Mouse (Mus musculus): ENCODE measurements around the gene Gm49342. TPM values are rescaled to one million over a fixed set of nuclear protein-coding genes. Genes with fewer than 3 reads are reported as not detected.
"Not testable (repeated sequence)": the region's sequence is repeated elsewhere in the genome, so short reads cannot be mapped to it uniquely, and the experiment has no call there.

Gene Gm49342
- polyA plus RNA-seq (2012; rRNA removed): not detected in 2 replicates

GRCm38 (mm10) chr14:50943932-50944667 is at the start of gene Gm49342:
Gm49342 (plus strand) TSS chr14:50944517.
- Histone ChIP-seq H3K36me3 (ENCODE audit: control insufficient read depth, insufficient read depth, low read length) (peaks cover 11% of the 10 kb centered on the region), H3K27me3 (ENCODE audit: control insufficient read depth, insufficient read depth, low read length) (no peaks in the 10 kb centered on the region), H3K4me1 (ENCODE audit: control insufficient read depth, insufficient read depth, insufficient read length, low read length) (peaks cover 6% of the 10 kb centered on the region; the same call in 1 of the 2 replicates), H3K4me3 (ENCODE audit: low read depth, low read length) (peak within 1 kb of the TSS; percentile 69), H3K27ac (ENCODE audit: insufficient read depth, low read depth, low read length) (peak within 1 kb of the TSS; percentile 84)
- 2% methylated on average over 31 of the region's 31 CpGs for WGBS
- TF ChIP-seq POLR2A (IDR thresholded peaks at IDR 0.05; ENCODE audit: low read depth, low read length): peak; percentile 99
- 0 out of 2 replicates have a peak, but pooled peaks have one; percentile 20 for TF ChIP-seq CTCF (IDR thresholded peaks at IDR 0.05; ENCODE audit: extremely low read depth, insufficient read length, insufficient replicate concordance, low read depth, low read length)

- TF ChIP-seq CTCF (IDR thresholded peaks at IDR 0.05; ENCODE audit: extremely low read depth, insufficient read length, insufficient replicate concordance, low read depth, low read length) (no peak), POLR2A (IDR thresholded peaks at IDR 0.05; ENCODE audit: low read depth, low read length) (no peak)
- Histone ChIP-seq H3K4me3 (ENCODE audit: low read depth, low read length) (no peak overlapping the region), H3K4me1 (ENCODE audit: control insufficient read depth, insufficient read depth, insufficient read length, low read length) (peaks cover 17% of the 10 kb centered on the region), H3K36me3 (ENCODE audit: control insufficient read depth, insufficient read depth, low read length) (no peaks in the 10 kb centered on the region), H3K27ac (ENCODE audit: insufficient read depth, low read depth, low read length) (peak overlapping the region; percentile 23), H3K27me3 (ENCODE audit: control insufficient read depth, insufficient read depth, low read length) (no peaks in the 10 kb centered on the region)
Observed at GRCm38 (mm10) chr14:50895407-50895806, 48.9 kb upstream of the Gm49342 start.

GRCm38 (mm10) chr14:50895985-50896746 is 48.2 kb upstream of the Gm49342 start:
- Histone ChIP-seq H3K4me3 (ENCODE audit: low read depth, low read length) (peak overlapping the region; percentile 57), H3K36me3 (ENCODE audit: control insufficient read depth, insufficient read depth, low read length) (no peaks in the 10 kb centered on the region), H3K4me1 (ENCODE audit: control insufficient read depth, insufficient read depth, insufficient read length, low read length) (peaks cover 17% of the 10 kb centered on the region), H3K27me3 (ENCODE audit: control insufficient read depth, insufficient read depth, low read length) (no peaks in the 10 kb centered on the region), H3K27ac (ENCODE audit: insufficient read depth, low read depth, low read length) (peak overlapping the region; percentile 65)
- TF ChIP-seq CTCF (IDR thresholded peaks at IDR 0.05; ENCODE audit: extremely low read depth, insufficient read length, insufficient replicate concordance, low read depth, low read length) (no peak), POLR2A (IDR thresholded peaks at IDR 0.05; ENCODE audit: low read depth, low read length) (no peak)
- 10% methylated on average over 19 of the region's 19 CpGs for WGBS

GRCm38 (mm10) chr14:50896747-50897373 is 47.5 kb upstream of the Gm49342 start:
- WGBS: 35% methylated on average over 23 of the region's 23 CpGs
- H3K27ac ChIP-seq (ENCODE audit: insufficient read depth, low read depth, low read length): peak overlapping the region; percentile 65
- H3K4me1 ChIP-seq (ENCODE audit: control insufficient read depth, insufficient read depth, insufficient read length, low read length): peaks cover 17% of the 10 kb centered on the region
- H3K4me3 ChIP-seq (ENCODE audit: low read depth, low read length): peak overlapping the region; percentile 57
- no peaks in the 10 kb centered on the region for H3K27me3 ChIP-seq (ENCODE audit: control insufficient read depth, insufficient read depth, low read length)
- H3K36me3 ChIP-seq (ENCODE audit: control insufficient read depth, insufficient read depth, low read length): no peaks in the 10 kb centered on the region
- TF ChIP-seq POLR2A (IDR thresholded peaks at IDR 0.05; ENCODE audit: low read depth, low read length) (no peak), CTCF (IDR thresholded peaks at IDR 0.05; ENCODE audit: extremely low read depth, insufficient read length, insufficient replicate concordance, low read depth, low read length) (no peak)

- WGBS: 72% methylated on average over 7 of the region's 7 CpGs
- Histone ChIP-seq H3K4me1 (ENCODE audit: control insufficient read depth, insufficient read depth, insufficient read length, low read length) (peaks cover 15% of the 10 kb centered on the region), H3K27ac (ENCODE audit: insufficient read depth, low read depth, low read length) (peak within 1 kb of the TSS; percentile 65), H3K4me3 (ENCODE audit: low read depth, low read length) (peak within 1 kb of the TSS; percentile 57), H3K36me3 (ENCODE audit: control insufficient read depth, insufficient read depth, low read length) (no peaks in the 10 kb centered on the region), H3K27me3 (ENCODE audit: control insufficient read depth, insufficient read depth, low read length) (no peaks in the 10 kb centered on the region)
- TF ChIP-seq POLR2A (IDR thresholded peaks at IDR 0.05; ENCODE audit: low read depth, low read length) (no peak), CTCF (IDR thresholded peaks at IDR 0.05; ENCODE audit: extremely low read depth, insufficient read length, insufficient replicate concordance, low read depth, low read length) (no peak)
Observed at GRCm38 (mm10) chr14:50897374-50897765, 46.9 kb upstream of the Gm49342 start, which contains the start of gene Klhl33. Klhl33 (minus strand) TSS chr14:50897507.

- H3K4me3 ChIP-seq (ENCODE audit: low read depth, low read length); H3K36me3 ChIP-seq (ENCODE audit: control insufficient read depth, insufficient read depth, low read length); H3K4me1 ChIP-seq (ENCODE audit: control insufficient read depth, insufficient read depth, insufficient read length, low read length); H3K27ac ChIP-seq (ENCODE audit: insufficient read depth, low read depth, low read length); H3K27me3 ChIP-seq (ENCODE audit: control insufficient read depth, insufficient read depth, low read length): not testable (repeated sequence)
- 86% methylated on average over 2 of the region's 2 CpGs for WGBS
Observed at GRCm38 (mm10) chr14:50897992-50898391, 46.3 kb upstream of the Gm49342 start.
